Mouse (Mus musculus) erythroblast, embryonic 14.5 days (primary cell): ENCODE measurements around the gene Slc25a25.

Experiments used
- GATA1 ChIP-seq: IDR thresholded peaks from 2 replicates; pipeline ENCODE4 v1.6.1; 2012; ENCODE audit warnings: low read length, inconsistent platforms, mixed read lengths
- TAL1 ChIP-seq: IDR thresholded peaks from 3 replicates; pipeline ENCODE4 v1.6.1; 2012; ENCODE audit warnings: low read length, inconsistent platforms, mixed read lengths

DNA sequence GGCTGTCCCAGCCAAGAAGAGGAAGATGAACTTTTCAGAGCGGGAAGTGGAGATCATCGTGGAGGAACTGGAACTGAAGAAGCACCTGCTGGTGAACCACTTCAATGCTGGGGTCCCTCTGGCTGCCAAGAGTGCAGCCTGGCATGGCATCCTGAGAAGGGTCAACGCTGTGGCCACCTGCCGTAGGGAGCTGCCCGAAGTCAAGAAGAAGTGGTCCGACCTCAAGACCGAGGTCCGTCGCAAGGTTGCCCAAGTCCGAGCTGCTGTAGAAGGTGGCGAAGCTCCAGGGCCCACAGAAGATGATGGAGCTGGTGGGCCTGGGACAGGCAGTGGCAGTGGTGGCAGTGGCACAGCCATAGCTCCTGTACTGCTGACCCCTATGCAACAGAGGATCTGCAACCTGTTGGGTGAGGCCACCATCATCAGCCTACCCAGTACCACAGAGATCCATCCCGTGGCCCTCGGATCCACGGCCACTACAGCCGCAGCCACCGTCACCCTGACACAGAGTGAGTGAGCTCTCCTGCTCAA, 1.3 kb upstream of the Slc25a25 start:
- no peak for TF ChIP-seq GATA1
- no peak for TF ChIP-seq TAL1
